Mouse (Mus musculus) heart, postnatal 4 days (tissue): ENCODE results near the gene Vkorc1. TPM values are rescaled to one million over a fixed set of nuclear protein-coding genes. Genes with fewer than 3 reads are reported as not detected.
A peak's percentile ranks its signal among the peaks of the same experiment; 100 is the strongest.
"Not testable (repeated sequence)": the region's sequence is repeated elsewhere in the genome, so short reads cannot be mapped to it uniquely, and the experiment has no call there.

Experiments used
- DNase-seq: peaks from one replicate; pipeline ENCODE4 v3.0.0; 2021
- total RNA-seq, 2 experiments: library from RNA; stranded (reverse); gene quantifications; 2 replicates each; pipeline ENCODE4 v1.2.3; 2021

The Vkorc1 gene
- total RNA-seq, 2 experiments from 2014 or later = 30.3 to 32.0 TPM

DNA sequence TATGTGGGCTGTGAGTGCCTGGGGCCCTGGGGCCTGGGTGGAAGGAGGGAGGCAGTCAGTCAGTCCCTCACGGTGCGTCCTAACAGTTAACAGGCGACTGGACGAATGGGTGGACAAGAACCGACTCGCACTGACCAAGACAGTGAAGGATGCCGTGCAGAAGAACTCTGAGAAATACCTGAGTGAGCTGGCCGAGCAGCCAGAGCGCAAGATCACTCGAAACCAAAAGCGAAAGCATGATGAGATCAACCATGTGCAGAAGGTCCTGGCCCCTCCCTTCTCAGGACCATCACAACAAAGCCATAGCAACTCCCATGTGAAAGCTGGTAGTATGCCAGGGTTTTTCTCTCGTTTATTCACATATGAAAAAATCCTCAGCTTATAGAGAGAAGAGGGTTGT is 19.9 kb upstream of the Vkorc1 start:
- no peak for DNase-seq

DNA sequence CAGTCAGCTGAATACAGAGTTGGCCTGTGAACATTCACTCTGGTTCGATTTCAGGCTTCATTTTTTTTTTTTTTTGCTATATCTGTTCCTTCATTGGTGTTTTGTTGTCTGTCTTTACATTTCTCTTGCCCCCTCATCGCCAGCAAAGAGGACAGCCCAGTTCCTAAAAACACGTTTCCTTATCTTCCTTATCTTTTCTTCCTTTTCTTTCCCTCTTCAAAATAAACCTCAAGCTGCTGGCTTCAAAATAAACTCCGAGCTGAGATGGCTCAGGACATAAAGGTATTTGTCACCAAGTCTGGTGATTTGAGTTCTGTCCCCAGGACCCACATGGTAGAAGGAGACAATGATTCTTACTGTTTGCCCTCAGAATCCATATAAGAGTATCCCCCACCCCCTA is 17.5 kb upstream of the Vkorc1 start:
- DNase-seq = no peak

DNA sequence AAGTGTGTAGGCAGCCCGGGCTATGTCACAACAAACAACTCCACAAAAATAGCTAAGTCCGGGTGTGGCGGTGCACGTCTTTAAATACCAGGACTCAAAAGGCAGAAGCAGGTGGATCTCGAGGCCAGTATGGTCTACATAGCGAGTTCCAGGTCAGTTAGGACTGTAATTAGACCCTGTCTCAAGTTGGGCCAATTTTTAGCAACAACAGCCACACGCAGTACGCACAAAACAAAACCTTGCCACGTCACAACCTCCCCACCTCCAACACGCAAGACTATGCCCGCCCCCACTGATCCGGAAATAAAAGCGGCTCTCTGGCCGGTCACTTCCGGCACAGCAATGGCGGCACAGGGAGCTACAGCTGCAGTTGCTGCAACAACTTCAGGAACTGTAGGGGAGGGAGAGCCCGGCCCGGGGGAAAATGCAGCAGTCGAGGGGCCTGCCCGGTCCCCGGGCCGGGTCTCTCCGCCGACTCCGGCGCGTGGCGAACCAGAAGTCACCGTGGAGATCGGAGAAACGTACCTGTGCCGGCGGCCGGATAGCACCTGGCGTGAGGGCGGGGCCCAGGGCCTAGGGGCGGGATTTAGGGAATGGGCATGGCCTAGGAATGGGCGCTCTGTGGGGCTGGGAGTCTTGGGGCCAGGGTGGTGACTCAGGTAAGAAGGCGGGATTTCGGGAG is 16.9 kb upstream of the Vkorc1 start, which contains the start of gene Kat8:
TSS of gene Kat8 (plus strand) at position 327 of the 682 bp plus-strand sequence.
- peak; percentile 88 for DNase-seq

DNA sequence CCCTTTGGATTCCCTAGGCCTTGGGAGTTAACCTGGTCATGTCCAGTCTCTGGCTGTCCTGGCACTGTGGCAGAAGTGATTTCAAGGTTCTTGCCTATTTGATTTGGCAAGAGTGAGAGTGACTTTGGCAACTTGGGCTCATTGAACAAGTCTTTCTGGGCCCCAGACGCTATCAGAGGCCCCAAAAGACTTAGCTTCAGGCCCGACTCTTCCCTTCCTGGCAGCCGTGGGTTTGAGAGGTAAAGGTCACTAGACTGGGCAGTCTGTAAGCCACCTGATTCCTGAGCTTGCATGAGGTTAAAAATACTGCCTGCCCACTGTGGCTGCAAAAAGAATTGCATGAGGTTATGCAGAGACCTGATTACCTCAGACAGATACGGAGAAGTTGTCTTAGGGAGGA is 13.2 kb upstream of the Vkorc1 start:
- DNase-seq = no peak

DNA sequence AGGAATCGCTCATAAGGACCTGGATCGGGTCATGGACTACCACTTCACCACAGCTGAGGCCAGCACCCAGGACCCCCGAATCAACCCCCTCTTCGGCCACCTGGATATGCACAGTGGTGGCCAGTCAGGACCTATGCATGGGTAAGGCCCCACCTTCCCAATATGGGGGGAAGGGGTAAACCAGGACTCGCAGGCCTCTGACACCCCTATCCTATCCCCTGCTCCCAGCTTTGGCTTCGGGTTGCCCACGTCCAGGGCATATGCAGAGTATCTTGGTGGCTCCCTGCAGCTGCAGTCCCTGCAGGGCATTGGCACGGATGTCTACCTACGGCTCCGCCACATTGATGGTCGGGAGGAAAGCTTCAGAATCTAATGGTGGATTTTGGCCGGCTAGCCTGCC is 12.5 kb upstream of the Vkorc1 start:
- no peak for DNase-seq

DNA sequence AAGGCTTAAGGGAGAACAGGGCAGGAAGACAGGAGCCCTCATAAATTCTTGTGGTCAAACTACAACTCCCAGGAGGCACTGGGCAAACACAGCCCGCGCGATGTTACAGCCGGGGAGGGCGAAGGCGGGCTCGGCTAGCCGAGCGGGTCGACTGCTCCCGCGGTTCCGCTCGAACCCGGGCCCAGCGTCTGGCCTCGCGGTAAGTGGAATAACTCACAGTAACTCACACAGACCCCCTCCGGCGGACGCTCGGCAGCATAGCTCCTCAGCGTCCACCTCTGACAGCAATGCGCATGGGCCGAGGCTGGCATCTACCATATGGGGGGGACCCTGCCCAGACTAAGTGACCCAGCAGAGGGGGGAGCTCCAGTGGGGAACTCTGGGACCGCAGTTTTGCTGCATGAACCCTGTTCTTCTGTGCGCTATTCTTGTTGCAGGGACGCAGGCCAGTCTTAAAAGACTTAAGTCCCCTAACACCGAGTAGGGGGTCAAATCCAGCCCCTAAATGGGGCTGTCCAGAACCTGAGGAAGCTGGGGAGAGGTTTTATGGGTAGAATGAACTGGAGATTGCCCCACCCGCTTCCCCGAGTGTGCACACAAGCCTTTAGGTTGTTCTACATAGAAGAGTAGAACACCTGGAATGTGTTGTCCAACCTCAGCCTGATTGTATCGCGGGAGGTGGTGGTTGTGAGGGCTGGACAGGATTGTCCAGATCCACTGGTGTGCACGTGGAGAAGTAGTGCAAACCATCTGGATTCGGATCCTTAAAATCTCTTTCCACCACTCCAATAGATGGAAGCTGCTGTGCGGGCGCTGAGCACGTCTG is 8.8 kb upstream of the Vkorc1 start, which contains the start of gene Bckdk:
TSS of gene Bckdk (plus strand) at position 112 of the 826 bp plus-strand sequence.
- peak; percentile 83 for DNase-seq

DNA sequence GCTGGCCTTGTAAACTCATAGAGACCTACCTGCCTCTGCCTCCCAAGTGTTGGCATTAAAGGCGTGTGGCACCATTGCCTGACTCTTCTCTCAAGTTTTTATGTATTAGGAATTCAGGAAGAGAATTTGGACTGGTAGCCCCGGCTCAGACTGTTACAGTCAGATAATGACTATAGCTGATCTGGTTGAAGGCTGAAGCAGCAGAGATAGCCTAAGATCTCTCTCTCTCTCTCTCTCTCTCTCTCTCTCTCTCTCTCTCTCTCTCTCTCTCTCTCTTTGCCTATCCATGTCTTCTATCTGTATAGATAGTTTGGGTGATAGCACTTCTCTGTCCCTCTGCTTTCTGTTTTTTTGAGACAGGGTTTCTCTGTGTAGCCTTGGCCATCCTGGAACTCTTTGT is 6.4 kb upstream of the Vkorc1 start:
- no peak for DNase-seq

DNA sequence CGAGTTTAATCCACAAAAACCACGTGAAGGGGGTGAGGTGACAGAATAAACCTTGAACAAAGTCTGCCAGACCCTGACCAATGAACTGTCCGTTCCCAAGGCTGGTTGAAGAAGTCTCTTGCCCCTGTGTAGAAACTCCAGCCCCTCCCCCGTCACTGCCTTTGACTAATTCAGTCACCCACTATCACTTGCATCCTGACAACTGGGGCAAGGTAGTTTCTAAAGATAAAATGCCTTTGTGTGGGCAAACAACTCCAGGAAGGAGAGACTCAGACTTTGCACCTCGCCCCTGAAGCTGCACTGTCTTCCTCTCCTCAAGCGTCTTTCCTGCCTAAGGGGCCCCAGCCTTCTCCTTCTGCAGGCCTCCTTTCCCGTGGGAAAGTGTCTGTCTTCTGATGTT is 4.6 kb upstream of the Vkorc1 start:
- no peak for DNase-seq

DNA sequence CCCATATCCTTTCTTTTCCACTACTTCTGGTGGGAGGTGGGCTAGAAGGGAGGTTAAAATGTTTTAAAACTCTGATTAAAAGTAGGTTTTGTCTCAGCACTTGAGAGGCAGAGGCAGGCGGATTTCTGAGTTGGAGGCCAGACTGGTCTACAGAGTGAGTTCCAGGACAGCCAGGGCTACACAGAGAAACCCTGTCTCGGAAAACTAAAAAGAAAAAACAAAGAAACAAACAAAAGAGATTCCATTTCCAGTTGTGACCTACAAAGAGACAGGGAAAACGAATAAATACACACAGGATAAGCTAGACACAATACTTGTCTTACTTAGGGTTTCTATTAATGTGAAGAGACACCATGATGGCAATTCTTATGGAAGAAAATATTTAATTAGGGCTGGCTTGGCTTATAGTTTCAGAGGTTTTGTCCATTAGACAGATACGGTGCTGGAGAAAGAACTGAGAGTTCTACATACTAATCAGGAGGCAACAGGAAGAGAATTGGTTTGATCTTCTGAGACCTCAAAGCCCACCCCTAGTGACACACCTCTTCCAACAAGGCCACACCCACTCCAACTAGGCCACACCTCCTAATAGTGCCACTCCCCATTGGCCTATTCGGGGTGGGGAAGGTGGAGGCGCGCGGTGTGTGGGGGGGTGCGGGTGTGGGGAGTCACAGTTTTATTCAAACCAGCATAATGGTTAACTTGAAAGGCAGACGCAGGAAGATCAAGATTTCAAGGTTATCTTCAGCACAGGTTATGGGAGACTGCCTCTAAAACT is 3.0 kb upstream of the Vkorc1 start:
- no peak for DNase-seq

DNA sequence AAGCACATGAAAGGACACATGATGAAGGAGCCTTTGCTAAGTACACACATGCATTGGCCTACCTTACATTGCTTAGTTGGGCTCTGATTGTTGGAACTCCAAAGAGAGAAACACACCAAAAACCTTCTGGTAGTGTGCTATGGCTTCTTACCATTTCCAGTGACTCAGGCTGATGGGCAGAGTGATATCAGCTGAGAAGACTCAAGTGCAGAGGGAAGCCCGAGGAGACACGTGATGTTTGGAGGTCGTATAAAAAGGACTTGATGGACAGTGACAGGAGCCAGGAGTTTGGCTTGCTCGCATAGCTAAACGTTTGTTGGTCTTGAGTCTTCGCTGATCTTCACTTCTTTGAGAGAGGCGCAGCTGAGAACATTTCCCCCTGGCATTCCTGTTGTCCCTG is 2.1 kb upstream of the Vkorc1 start:
- DNase-seq = no peak

DNA sequence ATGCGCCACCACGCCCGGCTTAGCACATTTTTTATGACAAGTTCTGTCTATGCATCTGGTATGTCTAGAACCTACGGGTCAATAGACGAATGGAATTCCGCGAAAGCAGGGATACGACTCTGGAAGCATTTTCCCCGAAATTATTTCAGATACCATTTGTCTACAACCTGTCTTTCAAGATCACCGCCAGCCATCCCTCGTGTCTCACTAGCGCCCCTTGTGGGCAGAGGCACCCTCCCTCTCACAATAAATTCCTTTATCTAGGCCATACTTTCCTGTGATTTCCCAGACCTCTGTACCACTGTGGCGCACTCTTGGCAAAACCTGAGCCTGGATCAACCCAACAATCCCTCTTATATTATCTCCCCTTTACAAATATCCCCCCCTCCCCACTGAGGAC is 967 bp upstream of the Vkorc1 start:
- DNase-seq = peak; percentile 76

DNA sequence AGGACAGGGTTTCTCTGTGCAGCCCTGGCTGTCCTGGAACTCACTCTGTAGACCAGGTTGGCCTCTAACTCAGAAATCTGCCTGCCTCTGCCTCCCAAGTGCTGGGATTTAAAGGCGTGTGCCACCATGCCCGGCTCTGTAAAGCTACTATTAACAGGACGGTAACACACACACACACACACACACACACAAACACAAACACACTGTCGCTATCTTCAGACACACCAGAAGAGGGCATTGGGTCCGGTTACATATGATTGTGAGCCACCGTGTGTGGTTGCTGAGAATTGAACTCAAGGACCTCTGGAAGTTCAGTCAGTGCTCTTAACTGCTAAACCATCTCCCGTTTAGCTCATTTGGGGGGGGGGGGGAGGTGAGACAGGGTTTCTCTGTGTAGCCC is 474 bp upstream of the Vkorc1 start:
- DNase-seq = not testable (repeated sequence)

DNA sequence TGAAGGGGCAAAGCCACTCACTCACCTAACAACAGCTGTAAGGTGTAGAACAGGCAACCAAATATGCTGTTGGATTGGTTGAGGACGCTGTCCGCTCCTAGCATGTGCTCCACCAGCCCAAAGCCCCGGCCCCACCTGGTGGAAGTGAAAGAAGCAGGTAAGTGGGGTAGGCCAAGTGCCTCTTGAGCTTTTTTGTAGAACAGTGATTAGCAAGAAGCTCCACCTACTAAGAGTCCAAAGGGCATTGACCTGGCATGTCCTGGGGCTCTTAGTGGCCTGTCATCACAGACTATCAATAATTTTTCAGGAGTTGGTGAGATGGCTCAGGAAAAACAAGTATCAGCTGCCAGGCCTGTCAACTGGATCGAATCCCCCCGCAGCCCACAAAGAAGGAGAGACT is 937 bp downstream of the Vkorc1 start:
- no peak for DNase-seq

DNA sequence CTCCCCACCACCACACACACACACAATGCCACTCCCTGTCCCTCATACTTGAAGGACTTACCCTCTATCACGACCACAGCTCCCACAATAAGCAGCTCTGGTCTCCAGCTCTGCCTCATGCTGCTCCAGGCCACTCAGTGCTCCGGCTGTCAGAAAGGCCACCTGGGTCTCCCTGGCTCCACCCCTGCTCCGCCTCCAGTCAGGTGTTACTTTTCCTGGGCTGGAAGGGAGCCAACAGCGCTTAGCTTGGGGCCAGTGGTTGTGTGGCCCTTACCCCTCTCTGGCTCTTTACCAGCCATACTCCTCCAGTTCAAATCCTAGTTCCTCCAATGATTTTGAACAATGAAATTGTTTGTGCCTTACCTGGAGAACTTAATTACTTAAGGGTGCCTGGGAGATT is 4.6 kb downstream of the Vkorc1 start, which contains the start of gene Prss53:
TSS of gene Prss53 (minus strand) at position 173 of the 400 bp plus-strand sequence.
- no peak for DNase-seq

DNA sequence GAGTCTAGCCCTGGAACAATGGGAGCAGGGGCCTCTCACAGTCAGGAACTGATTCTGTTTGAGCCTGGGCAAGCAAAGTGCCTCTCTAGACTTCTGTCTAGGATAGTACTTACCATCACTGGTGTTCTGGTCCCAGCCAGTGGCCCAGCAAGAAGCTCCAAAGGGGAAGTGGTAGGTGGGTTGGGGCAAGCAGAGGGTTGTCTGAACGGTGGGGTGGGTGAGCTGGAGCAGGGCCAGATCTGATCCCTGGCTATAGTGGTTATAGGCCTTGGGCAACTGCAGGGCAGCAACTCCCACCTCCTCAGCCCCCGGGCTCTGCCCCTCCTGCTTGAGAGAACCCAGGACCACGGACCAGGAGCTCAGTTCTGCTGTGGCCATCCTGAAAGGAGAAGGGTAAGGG is 6.6 kb downstream of the Vkorc1 start:
- DNase-seq = no peak

DNA sequence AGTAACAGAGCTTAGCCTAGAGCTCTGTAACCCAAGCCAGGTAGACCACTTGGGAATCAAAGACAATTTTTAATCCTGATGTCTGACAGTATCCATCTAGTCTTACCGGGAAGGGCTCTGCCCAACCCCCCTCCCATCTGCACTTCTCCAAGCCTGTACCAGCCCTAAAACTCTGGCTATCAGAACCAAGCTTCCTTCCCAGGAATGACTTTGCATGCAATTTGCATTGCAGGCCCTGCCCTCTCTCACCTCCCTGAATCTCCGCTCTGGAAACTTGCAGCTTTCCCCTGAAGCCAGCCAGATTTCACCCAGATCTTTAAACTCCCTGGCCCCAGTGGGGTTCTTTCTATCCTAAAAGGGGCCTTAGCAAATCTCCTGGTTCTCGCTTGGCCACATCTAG is 7.6 kb downstream of the Vkorc1 start:
- DNase-seq = no peak

DNA sequence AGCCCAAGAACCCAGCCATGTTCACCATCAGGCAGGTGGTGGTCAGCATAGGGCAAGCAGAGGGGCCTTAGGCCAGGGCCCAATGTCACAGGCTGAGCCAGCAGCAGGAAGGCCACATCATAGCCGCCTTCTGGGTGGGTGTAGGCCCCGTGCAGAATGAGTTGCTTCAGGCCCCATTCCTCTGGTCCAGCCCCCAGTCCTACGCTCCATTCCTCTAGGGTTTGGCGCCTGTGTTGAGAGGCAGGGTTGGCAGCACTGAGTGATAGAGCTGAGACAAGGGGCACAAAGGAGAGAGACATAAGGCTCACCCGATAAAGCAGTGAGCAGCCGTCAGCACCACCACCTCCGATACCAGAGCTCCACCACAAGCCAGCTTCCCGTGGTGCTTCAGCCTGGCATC is 8.2 kb downstream of the Vkorc1 start:
- DNase-seq = no peak

DNA sequence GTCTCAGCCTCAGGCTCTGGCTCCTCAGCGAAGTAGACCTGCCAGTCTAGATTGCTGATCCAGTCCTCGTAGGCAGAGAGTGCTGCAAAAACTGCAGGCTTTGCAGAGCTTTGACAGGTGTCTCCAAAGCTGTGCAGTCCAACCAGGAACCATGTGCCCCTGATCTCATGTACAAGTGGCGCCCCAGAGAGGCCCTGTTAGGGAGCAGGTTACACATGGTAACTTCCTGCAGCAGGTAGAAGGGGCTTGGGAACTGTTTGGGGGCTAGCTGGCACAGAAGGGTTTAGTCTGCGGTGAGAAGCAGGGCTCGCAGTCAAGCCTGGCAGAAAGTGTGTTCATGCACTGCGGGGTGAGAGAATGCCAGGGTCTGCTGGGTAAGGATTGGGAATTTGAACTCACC is 8.9 kb downstream of the Vkorc1 start:
- DNase-seq = no peak

DNA sequence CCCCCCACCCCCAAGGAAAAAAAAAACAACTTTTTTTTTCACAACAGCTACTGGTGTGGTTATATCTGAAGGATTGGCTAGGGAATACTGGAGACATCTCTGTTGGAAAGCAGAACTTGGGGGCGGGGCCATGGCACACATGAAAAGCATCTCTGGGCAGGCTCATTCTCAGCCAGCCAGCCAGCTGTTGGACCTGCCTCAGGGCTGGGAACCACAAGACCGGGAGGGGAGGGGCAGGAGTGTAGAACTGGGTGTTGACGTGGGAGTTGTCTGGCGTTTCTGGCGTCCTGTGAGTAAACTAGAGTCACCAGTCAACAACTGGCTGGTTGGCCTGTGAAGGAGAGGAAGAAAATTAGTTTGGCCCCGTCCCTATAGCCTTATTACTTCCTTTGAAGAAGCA is 9.5 kb downstream of the Vkorc1 start:
- DNase-seq = peak; percentile 73

DNA sequence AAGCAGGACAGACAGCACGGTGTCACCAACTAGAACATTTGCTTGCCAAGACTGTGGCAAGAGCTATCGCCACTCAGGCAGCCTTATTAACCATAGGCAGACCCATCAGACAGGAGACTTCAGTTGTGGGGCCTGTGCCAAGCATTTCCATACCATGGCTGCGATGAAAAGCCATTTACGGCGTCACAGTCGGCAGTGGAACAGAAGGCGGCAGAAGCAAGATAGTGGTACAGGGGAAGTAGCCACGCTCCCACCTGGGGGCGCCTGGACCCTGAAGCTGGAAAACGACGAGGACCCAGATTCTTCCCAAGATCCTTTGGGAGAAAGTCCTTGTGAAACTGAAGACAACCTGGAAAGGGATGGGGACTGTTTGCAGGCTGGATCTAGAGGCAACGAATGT is 15.0 kb downstream of the Vkorc1 start:
- DNase-seq = no peak

DNA sequence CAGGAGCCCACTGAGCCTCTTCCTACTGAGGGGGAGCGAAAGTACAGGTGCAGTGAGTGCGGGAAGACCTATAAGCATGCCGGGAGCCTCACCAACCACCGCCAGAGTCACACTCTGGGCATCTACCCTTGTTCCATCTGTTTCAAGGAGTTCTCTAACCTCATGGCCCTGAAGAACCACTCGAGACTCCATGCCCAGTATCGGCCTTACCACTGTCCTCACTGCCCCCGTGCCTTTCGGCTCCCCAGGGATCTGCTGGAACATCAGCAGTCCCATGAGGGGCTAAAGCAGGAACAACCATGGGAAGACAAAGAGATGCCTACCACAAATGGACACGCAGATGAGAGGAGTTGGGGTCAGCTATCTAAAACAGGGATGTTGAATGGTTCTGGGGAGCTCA is 16.1 kb downstream of the Vkorc1 start:
- DNase-seq = no peak

DNA sequence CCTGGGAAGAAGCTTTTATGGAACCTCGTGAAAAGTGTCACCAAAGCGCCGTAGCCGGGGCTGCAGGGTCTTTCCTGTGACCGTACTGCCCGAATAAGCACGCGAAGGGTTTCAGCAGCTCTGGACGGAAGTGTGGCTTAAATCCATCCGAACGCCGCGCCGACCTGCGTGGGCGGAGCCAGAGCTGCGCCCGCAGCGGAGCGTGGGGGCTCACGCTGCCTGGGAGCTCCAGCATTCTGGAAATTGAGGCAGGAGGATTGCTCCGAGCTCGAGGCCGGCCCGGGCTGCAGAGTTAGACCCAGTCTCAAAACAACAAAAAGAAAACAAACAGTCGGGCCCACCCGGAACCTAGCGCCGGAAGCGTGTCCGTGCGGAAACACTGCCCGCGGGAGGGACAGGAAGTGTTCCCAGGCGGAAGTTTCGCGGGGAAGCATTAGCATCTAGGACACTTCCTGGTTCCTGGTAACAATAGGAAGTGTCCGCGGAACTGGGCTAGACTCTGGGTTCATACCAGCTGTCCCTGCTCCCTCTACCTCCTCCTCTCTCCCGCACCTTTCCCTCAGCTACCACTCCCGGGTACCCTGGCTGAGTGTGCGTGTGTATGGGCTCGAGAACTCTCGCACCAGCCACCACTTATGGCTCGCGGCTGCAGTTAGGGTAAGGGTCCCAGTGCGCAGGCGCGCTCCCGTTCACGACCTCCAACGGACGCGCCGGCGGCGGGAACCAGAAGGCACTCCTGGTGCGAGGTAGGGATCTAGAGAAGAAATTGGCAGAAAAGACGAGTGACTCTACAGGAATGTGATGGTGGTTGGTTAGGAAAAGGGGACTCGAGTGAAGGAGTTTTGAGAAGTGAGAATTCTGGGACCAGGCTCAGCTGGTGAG is 18.7 kb downstream of the Vkorc1 start, which contains the start of gene Zfp668:
TSS of gene Zfp668 (minus strand) at position 362 of the 882 bp plus-strand sequence.
- DNase-seq = peak; percentile 93
